Mouse (Mus musculus) left cerebral cortex, postnatal 25 days (tissue): Measurements from ENCODE around the gene P2rx3. TPM values are rescaled to one million over a fixed set of nuclear protein-coding genes. Genes with fewer than 3 reads are reported as not detected.

Experiments
- DNase-seq, 2 experiments: peaks; one replicate each; pipeline ENCODE4 v3.0.0; 2022; ENCODE audit warnings: low spot score in 2 of 2, mixed read lengths in 1 of 2
- intact Hi-C: fragments of 180-260 bp; cut with DNase I; formaldehyde crosslinking; loops from one replicate; pipeline ENCODE4 v1.15.1; 2025
- total RNA-seq, 2 experiments: library from RNA; stranded (reverse); gene quantifications; 2 replicates each; pipeline ENCODE4 v1.2.3; 2021

The P2rx3 gene
- total RNA-seq, 2 experiments from 2014 or later: 2.2 to 2.3 TPM

GRCm38 (mm10) chr2:85006600-85006999 is 30.7 kb downstream of the P2rx3 start:
- intact Hi-C loops: loop anchor here (5.0 kb wide), 1 partner anchor 174 kb away; no protein-coding TSS in a partner anchor
- DNase-seq: no peak

GRCm38 (mm10) chr2:85004341-85004740 is 32.9 kb downstream of the P2rx3 start:
- intact Hi-C loops: loop anchor here (2.0 kb wide), 1 partner anchor 116 kb away; no protein-coding TSS in a partner anchor
- DNase-seq: peak; percentile 16 to 82

- intact Hi-C loops: no loop called here
- DNase-seq: no peak
Observed at GRCm38 (mm10) chr2:85002575-85002974, 34.7 kb downstream of the P2rx3 start.

- no peak for DNase-seq
- intact Hi-C loops: no loop called here
Observed at GRCm38 (mm10) chr2:85001497-85001896, 35.8 kb downstream of the P2rx3 start.

- no peak for DNase-seq
- intact Hi-C loops: no loop called here
Observed at GRCm38 (mm10) chr2:84999486-85000181, 37.6 kb downstream of the P2rx3 start.

- intact Hi-C loops: no loop called here
- no peak for DNase-seq
Observed at GRCm38 (mm10) chr2:84996376-84996775, 40.9 kb downstream of the P2rx3 start.

- intact Hi-C loops: no loop called here
- DNase-seq: no peak
Observed at GRCm38 (mm10) chr2:84987930-84988329, 49.3 kb downstream of the P2rx3 start, which contains the start of gene Prg3. Gene Prg3, plus strand, starts transcription at chr2:84988215.

- intact Hi-C loops: no loop called here
- no peak for DNase-seq
Observed at GRCm38 (mm10) chr2:84980188-84980587, 57.1 kb downstream of the P2rx3 start, which contains the start of gene Prg2. Gene Prg2, plus strand, starts transcription at chr2:84980461.

GRCm38 (mm10) chr2:84975580-84975979 is 61.7 kb downstream of the P2rx3 start:
- no peak for DNase-seq
- intact Hi-C loops: no loop called here

GRCm38 (mm10) chr2:84967318-84967991 is 69.8 kb downstream of the P2rx3 start:
- DNase-seq: no peak
- intact Hi-C loops: no loop called here

GRCm38 (mm10) chr2:84964111-84964801 is 73.0 kb downstream of the P2rx3 start:
- DNase-seq: no peak
- intact Hi-C loops: no loop called here

- intact Hi-C loops: no loop called here
- no peak for DNase-seq
Observed at GRCm38 (mm10) chr2:84962906-84963507, 74.3 kb downstream of the P2rx3 start.

GRCm38 (mm10) chr2:84961901-84962300 is 75.4 kb downstream of the P2rx3 start:
- intact Hi-C loops: no loop called here
- DNase-seq: no peak

GRCm38 (mm10) chr2:84961300-84961699 is 76.0 kb downstream of the P2rx3 start:
- no peak for DNase-seq
- intact Hi-C loops: no loop called here

GRCm38 (mm10) chr2:84958588-84959264 is 78.5 kb downstream of the P2rx3 start:
- intact Hi-C loops: no loop called here
- DNase-seq: no peak

- intact Hi-C loops: loop anchor here (2.0 kb wide), 1 partner anchor 57 kb away; no protein-coding TSS in a partner anchor
- DNase-seq: peak; percentile 44 to 46
Observed at GRCm38 (mm10) chr2:84956274-84956673, 81.0 kb downstream of the P2rx3 start.

- DNase-seq: no peak
- intact Hi-C loops: no loop called here
Observed at GRCm38 (mm10) chr2:84955435-84955834, 81.8 kb downstream of the P2rx3 start.

- no peak for DNase-seq
- intact Hi-C loops: no loop called here
Observed at GRCm38 (mm10) chr2:84952693-84953092, 84.6 kb downstream of the P2rx3 start.

- DNase-seq: no peak
- intact Hi-C loops: no loop called here
Observed at GRCm38 (mm10) chr2:84952251-84952650, 85.0 kb downstream of the P2rx3 start.
